Mouse (Mus musculus): ENCODE results near the gene Gm12216.

GRCm38 (mm10) chr11:53811312-53811711 is 47.7 kb downstream of the Gm12216 start:
- no peak for TF ChIP-seq CTCF (IDR thresholded peaks at IDR 0.05; ENCODE audit: low read depth)
- no peak for TF ChIP-seq EP300 (IDR thresholded peaks at IDR 0.05; ENCODE audit: low read depth)

Data from liver, embryonic 14.5 days (tissue).